Mouse (Mus musculus) forebrain, embryonic 13.5 days (tissue): ENCODE measurements around the gene Gm5662. TPM values are rescaled to one million over a fixed set of nuclear protein-coding genes. Genes with fewer than 3 reads are reported as not detected.
"Not testable (repeated sequence)": the region's sequence is repeated elsewhere in the genome, so short reads cannot be mapped to it uniquely, and the experiment has no call there.

Source experiments
- ATAC-seq: fragments of 200-750 bp; cut with Nextera tagmentation; 2 replicates; pipeline ENCODE4 v1.8.0; 2017
- H3K27ac ChIP-seq: fragments of 300-500 bp; sonication (generic); 2 replicates; pipeline ENCODE4 v1.5.1; 2015; ENCODE audit warnings: inconsistent platforms, mild to moderate bottlenecking, moderate library complexity
- H3K27me3 ChIP-seq: fragments of 300-500 bp; sonication (generic); 2 replicates; pipeline ENCODE4 v1.6.1; 2015; ENCODE audit warnings: mild to moderate bottlenecking, inconsistent platforms
- H3K36me3 ChIP-seq: fragments of 300-500 bp; sonication (generic); 2 replicates; pipeline ENCODE4 v1.6.1; 2015; ENCODE audit warnings: mild to moderate bottlenecking, inconsistent platforms; ENCODE audit not compliant: poor library complexity, severe bottlenecking
- H3K4me1 ChIP-seq: fragments of 300-500 bp; sonication (generic); 2 replicates; pipeline ENCODE4 v1.6.1; 2015; ENCODE audit warnings: inconsistent platforms
- H3K4me2 ChIP-seq: fragments of 300-500 bp; sonication (generic); 2 replicates; pipeline ENCODE4 v1.6.1; 2015; ENCODE audit warnings: inconsistent platforms, mild to moderate bottlenecking, moderate library complexity
- H3K4me3 ChIP-seq: fragments of 300-500 bp; sonication (generic); 2 replicates; pipeline ENCODE4 v1.5.1; 2015; ENCODE audit warnings: mild to moderate bottlenecking, inconsistent platforms
- H3K9ac ChIP-seq: fragments of 300-500 bp; sonication (generic); 2 replicates; pipeline ENCODE4 v1.6.1; 2015; ENCODE audit warnings: mild to moderate bottlenecking, inconsistent platforms
- H3K9me3 ChIP-seq: fragments of 300-500 bp; sonication (generic); replicated peaks from 2 replicates; pipeline ENCODE4 v1.6.1; 2016; ENCODE audit warnings: inconsistent platforms
- WGBS: fragments of 180-500 bp; shearing (Covaris S2); methylation state at CpG from one replicate; pipeline ENCODE4 v1.1.7; 2015; 5-methylcytosine and 5-hydroxymethylcytosine counted together
- polyA plus RNA-seq: library from polyadenylated mRNA; unstranded; fragments of >200 nt; fragmentation: Nextera tagmentation; extraction: Ambion mirVana; gene quantifications from 2 replicates; pipeline ENCODE4 v1.2.1, GENCODE M21; 2015

The Gm5662 gene
- polyA plus RNA-seq: not detected in 2 replicates

DNA sequence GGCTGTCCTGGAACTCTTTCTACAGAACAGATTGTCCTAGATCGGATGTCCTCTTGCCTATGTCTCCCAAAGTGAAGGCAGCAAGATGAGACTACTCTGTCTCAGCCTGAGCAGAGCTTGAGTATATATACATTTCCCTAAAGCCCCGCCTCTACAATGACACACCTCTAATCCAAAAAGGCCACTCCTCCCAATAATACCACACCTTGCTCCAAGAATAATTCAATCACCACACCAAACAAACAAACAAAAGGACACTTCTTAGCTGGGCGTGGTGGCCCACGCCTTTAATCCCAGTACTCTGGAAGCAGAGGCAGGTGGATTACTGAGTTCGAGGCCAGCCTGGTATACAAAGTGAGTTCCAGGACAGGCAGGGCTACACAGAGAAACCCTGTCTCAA, at the start of gene Gm5662:
Gene Gm5662, minus strand, starts transcription at position 101 of the 400 bp plus-strand sequence.
- not testable (repeated sequence) for H3K9me3 ChIP-seq, H3K36me3 ChIP-seq, H3K4me1 ChIP-seq, ATAC-seq, H3K27ac ChIP-seq, H3K4me2 ChIP-seq, H3K9ac ChIP-seq, H3K27me3 ChIP-seq, H3K4me3 ChIP-seq
- 88% methylated on average over 5 of the region's 5 CpGs for WGBS

DNA sequence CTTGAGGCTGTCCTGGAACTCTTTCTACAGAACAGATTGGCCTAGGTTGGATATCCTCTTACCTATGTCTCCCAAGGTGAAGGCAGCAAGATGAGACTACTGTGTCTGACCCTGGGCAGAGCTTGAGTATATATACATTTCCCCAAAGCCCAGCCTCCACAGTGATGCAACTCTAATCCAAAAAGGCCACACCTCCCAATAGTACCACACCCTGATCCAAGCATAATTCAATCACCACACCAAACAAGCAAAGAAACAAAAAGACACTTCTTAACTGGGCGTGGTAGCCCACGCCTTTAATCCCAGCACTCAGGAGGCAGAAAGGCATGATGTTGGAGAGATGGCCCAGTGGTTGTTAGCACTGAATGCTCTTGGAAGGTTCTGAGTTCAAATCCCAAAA, 49.6 kb upstream of the Gm5662 start, which contains the start of gene Gm5039:
Gene Gm5039, minus strand, starts transcription at position 101 of the 400 bp plus-strand sequence.
- not testable (repeated sequence) for H3K36me3 ChIP-seq, H3K4me2 ChIP-seq, ATAC-seq, H3K27me3 ChIP-seq, H3K9ac ChIP-seq, H3K4me1 ChIP-seq, H3K9me3 ChIP-seq, H3K27ac ChIP-seq, H3K4me3 ChIP-seq
- WGBS: 86% methylated on average over 2 of the region's 2 CpGs

DNA sequence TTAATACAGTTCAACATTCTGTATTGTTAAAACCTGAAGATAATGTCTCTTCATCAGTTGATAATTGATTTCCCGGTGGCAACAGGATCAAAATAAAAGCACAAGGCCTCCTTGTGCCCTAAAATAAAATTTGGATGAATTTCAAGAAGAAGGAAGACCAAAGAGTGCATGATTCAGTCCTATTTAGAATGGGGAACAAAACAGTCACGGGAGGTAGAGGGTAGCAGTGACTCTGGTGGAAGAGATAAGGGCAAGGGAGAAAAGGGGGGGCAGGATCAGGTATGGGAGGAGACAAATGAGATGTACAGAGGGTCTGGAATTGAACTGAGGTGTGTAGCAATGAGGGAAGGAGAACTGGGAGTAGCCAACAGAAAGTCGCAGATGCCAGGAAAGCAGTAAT, 40.3 kb upstream of the Gm5662 start:
- 82% methylated on average over 3 of the region's 3 CpGs for WGBS
- H3K27ac ChIP-seq: no peak overlapping the region
- no peaks in the 10 kb centered on the region for H3K9me3 ChIP-seq

DNA sequence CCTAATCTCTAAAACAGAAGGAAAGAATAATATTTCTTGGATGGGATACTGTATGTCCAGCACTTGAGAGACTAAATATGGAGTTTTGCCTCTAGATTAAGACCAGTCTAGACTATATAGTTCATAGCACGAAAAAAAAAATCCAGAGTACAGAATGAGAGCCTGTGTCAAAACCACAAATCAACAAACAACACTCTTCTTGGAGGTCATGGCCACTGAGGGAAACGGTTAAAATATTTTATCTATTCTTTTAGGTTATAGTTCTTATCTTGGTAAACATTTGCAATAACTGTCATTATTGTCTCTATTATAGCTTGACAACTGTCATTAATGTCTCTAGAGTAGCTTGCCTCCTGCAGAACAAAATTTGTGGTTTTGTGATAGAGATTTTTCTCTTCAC, 22.9 kb upstream of the Gm5662 start:
- H3K27ac ChIP-seq, ATAC-seq, H3K36me3 ChIP-seq, H3K4me2 ChIP-seq, H3K9ac ChIP-seq, H3K4me3 ChIP-seq, H3K4me1 ChIP-seq, H3K27me3 ChIP-seq, H3K9me3 ChIP-seq: not testable (repeated sequence)
- 85% methylated on average over 2 of the region's 2 CpGs for WGBS

More for the DNA sequence above, 40.3 kb upstream of the Gm5662 start:
- Histone ChIP-seq H3K9ac (no peak overlapping the region), H3K36me3 (no peaks in the 10 kb centered on the region), H3K4me1 (no peaks in the 10 kb centered on the region), H3K27me3 (no peaks in the 10 kb centered on the region), H3K4me2 (no peak overlapping the region), H3K4me3 (no peak overlapping the region)
- no peak for ATAC-seq

DNA sequence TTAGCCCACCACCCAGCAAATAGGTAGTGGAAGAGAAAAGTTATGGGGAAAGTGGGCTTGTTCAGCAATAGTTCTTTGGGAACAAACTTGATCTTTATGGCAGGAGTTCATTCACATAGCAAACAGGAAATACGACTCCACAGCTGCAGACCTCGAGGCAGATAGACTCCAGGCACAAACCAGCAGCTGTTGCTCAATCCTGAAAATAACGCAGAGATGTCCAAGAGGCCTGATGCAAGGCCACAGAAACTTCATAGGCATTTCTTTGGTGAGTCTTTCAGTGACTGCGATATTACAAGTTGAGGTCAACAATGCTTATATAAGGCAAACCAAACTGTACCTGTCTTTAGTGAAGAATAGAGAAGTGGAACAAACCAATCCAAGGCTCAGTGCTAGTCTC, 18.8 kb upstream of the Gm5662 start:
- H3K36me3 ChIP-seq, ATAC-seq, H3K27me3 ChIP-seq, H3K27ac ChIP-seq, H3K4me2 ChIP-seq, H3K4me3 ChIP-seq, H3K4me1 ChIP-seq, H3K9ac ChIP-seq, H3K9me3 ChIP-seq: not testable (repeated sequence)
- 77% methylated on average over 4 of the region's 4 CpGs for WGBS

DNA sequence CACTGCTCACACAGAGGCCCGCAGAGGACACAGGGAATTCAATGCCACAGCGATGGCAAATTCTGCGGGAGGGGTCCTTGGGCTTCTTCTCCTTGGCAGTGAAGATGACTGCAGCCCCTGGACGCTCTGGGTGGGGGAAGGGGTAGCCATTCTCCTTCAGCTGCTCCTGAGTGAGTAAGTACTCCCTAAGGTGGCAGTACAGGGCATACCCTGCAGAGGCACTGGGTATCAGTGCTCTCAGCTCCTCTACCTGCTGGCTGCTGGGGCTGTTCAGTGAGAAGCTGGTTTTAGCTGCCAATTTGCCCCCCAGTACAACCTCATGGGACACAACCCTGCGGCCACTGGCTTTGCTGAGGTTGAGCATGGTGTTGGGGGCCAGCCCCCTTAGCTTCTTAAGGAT, 10.9 kb upstream of the Gm5662 start:
- H3K9me3 ChIP-seq, H3K4me2 ChIP-seq, H3K4me3 ChIP-seq, H3K4me1 ChIP-seq, H3K9ac ChIP-seq, H3K27ac ChIP-seq, H3K36me3 ChIP-seq, H3K27me3 ChIP-seq, ATAC-seq: not testable (repeated sequence)
- WGBS: 89% methylated on average over 5 of the region's 5 CpGs

DNA sequence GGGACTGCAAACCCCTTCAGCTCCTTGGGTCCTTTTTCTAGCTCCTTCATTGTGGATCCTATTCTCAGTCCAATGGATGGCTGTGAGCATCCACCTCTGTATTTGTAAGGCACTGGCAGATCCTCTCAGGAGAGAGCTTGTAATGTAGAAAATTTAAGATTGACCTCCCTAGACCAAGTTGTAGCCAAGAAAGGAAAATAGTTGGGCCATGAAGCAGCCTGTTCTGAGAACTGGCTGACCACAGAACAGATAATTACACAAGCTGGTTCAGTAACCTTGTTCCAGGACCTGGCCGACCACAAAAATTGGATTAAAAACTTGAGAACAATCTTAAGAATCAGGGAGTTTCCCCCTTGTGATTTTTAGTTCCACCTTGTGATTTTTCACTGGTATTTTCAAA, 17.1 kb downstream of the Gm5662 start:
- no peak overlapping the region for H3K9ac ChIP-seq
- WGBS: 44% methylated on average over 1 of the region's 1 CpGs
- ATAC-seq: no peak

DNA sequence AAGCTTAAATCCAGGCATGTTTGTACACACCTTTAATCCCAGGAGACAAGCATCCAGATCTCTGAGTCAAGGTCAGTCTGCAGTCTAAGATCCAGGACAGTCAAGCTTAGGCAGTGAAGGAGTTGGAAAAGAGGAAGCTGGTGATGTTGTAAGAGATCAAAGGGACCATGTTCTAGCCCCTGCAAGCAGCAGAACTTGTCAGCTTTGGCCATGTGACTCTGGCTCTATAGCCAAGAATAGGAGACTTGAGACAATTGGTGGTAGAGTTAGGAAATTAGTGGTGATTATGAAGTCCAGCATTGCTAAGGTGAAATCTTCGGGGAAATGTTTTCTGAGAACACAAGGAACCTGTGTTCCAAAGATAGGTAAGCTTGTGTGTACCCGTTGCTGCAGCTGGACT, 18.4 kb downstream of the Gm5662 start:
- H3K9me3 ChIP-seq, H3K36me3 ChIP-seq, H3K4me2 ChIP-seq, H3K4me1 ChIP-seq, H3K27me3 ChIP-seq, H3K27ac ChIP-seq, H3K4me3 ChIP-seq, H3K9ac ChIP-seq, ATAC-seq: not testable (repeated sequence)
- 58% methylated on average over 2 of the region's 2 CpGs for WGBS

More for the DNA sequence above, 17.1 kb downstream of the Gm5662 start:
- H3K27ac ChIP-seq: no peak overlapping the region
- H3K27me3 ChIP-seq: no peaks in the 10 kb centered on the region
- no peak overlapping the region for H3K4me2 ChIP-seq
- H3K4me1 ChIP-seq: no peaks in the 10 kb centered on the region
- no peak overlapping the region for H3K4me3 ChIP-seq
- no peaks in the 10 kb centered on the region for H3K36me3 ChIP-seq
- no peaks in the 10 kb centered on the region for H3K9me3 ChIP-seq

DNA sequence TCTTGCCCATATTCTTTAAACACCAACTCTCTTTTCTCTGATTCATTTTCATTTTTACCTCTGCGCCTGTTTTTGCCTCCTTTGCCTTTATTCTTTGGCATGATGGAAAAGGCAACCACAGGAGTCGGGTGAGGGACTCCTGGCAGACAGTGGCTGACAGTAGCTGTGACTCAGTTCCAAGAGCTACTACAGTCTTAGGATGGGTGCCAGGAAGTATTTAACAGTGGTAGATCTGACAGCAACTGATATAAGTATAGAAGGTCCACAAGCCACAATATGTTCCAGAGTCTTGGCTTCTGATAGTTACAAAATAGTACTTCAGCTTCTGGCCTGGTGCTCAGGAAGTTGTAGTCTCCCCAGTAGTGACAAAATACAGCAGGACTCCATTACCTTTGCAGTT, 24.3 kb downstream of the Gm5662 start, which contains the start of gene Gm8332:
Gene Gm8332, minus strand, starts transcription at position 101 of the 400 bp plus-strand sequence.
- H3K4me2 ChIP-seq, H3K27me3 ChIP-seq, H3K4me1 ChIP-seq, H3K9ac ChIP-seq, H3K9me3 ChIP-seq, H3K4me3 ChIP-seq, ATAC-seq, H3K27ac ChIP-seq, H3K36me3 ChIP-seq: not testable (repeated sequence)
- WGBS: 80% methylated on average over 1 of the region's 2 CpGs

DNA sequence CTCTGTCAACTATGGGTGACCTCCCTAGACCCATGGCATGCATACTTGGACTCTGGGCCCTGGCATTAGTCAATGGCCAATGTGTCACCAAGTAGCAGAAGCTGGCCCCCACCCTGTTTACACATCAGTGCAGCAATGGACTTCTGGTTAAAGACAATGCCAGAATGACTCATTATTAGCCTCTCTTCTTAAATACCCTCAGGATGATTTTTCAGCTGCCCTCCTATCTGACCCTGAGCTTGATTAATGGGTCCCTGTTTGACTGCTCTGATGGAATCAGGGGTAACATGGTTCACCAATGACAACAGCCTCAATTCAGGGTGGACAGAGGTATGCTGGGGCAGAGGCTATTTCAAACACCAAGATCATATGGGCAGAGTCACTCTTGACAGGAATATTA, 28.5 kb downstream of the Gm5662 start:
- not testable (repeated sequence) for H3K27me3 ChIP-seq, H3K4me2 ChIP-seq, H3K4me1 ChIP-seq, H3K27ac ChIP-seq, H3K9ac ChIP-seq, ATAC-seq, H3K9me3 ChIP-seq, H3K36me3 ChIP-seq, H3K4me3 ChIP-seq

DNA sequence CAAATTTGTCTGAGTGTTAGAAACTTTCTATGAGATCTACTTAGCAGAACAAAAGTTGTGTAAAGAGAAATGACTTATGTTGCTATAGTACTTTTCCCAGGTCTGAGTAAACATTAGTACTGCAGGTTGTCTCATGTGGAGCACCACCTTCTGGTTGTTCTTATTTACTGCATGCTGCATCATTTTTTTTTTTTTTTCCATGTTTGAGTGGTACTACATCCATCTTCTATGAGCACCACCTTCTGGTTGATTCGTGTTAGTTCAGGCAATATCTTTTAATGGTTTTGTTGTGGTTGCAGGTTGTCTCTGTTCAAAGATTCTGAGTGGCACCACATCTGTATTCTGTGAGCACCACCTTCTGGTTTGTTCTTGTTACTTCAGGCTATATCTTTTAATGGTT, 31.4 kb downstream of the Gm5662 start:
- H3K27me3 ChIP-seq, H3K9me3 ChIP-seq, ATAC-seq, H3K9ac ChIP-seq, H3K4me1 ChIP-seq, H3K36me3 ChIP-seq, H3K4me2 ChIP-seq, H3K27ac ChIP-seq, H3K4me3 ChIP-seq: not testable (repeated sequence)
- WGBS: 36% methylated on average over 1 of the region's 1 CpGs
